Mouse (Mus musculus): Measurements from ENCODE around the gene Vmn2r66.

Gene Vmn2r66

GRCm38 (mm10) chr7:85012168-85012567, at the start of gene Vmn2r66:
TSS of gene Vmn2r66 (minus strand) at chr7:85012268.
- DNase-seq = no peak

GRCm38 (mm10) chr7:84996694-84997093, 15.4 kb downstream of the Vmn2r66 start:
- no peak for DNase-seq

- no peak for DNase-seq
Observed at GRCm38 (mm10) chr7:84964015-84964414, 48.1 kb downstream of the Vmn2r66 start, which contains the start of gene Vmn2r65. TSS of gene Vmn2r65 (minus strand) at chr7:84964115.
